Mouse (Mus musculus) limb, embryonic 14.5 days (tissue): ENCODE results near the gene 2310033P09Rik. TPM values are rescaled to one million over a fixed set of nuclear protein-coding genes. Genes with fewer than 3 reads are reported as not detected.

Experiments used
- ATAC-seq: fragments of 200-750 bp; cut with Nextera tagmentation; 2 replicates; pipeline ENCODE4 v1.8.0; 2017; ENCODE audit warnings: low read depth, moderate number of reproducible peaks, moderate TSS enrichment; ENCODE audit not compliant: low FRiP score
- DNase-seq: peaks from one replicate; pipeline ENCODE4 v3.0.0-alpha.2; 2015; ENCODE audit warnings: low spot score
- H3K27ac ChIP-seq: fragments of 300-500 bp; sonication (generic); replicated peaks from 2 replicates; pipeline ENCODE4 v1.5.1; 2014; ENCODE audit warnings: low read depth, mild to moderate bottlenecking, low read length, moderate library complexity, mixed read lengths
- H3K27me3 ChIP-seq: fragments of 300-500 bp; sonication (generic); 2 replicates; pipeline ENCODE4 v1.6.1; 2014; ENCODE audit warnings: low read length, mixed read lengths; ENCODE audit not compliant: control insufficient read depth, insufficient read depth
- H3K36me3 ChIP-seq: fragments of 300-500 bp; sonication (generic); 2 replicates; pipeline ENCODE4 v1.6.1; 2014; ENCODE audit warnings: mild to moderate bottlenecking, low read length, moderate library complexity, mixed read lengths; ENCODE audit not compliant: control insufficient read depth, insufficient read depth
- H3K4me1 ChIP-seq: fragments of 300-500 bp; sonication (generic); 2 replicates; pipeline ENCODE4 v1.6.1; 2014; ENCODE audit warnings: antibody characterized with exemption, low read length, mixed read lengths; ENCODE audit not compliant: control insufficient read depth, insufficient read depth
- H3K4me2 ChIP-seq: fragments of 300-500 bp; sonication (generic); replicated peaks from 2 replicates; pipeline ENCODE4 v1.6.1; 2014; ENCODE audit warnings: low read depth, mild to moderate bottlenecking, low read length, moderate library complexity; ENCODE audit not compliant: severe bottlenecking
- H3K4me3 ChIP-seq: fragments of 300-500 bp; sonication (generic); replicated peaks from 2 replicates; pipeline ENCODE4 v1.5.1; 2014; ENCODE audit warnings: low read length
- H3K9ac ChIP-seq: fragments of 300-500 bp; sonication (generic); 2 replicates; pipeline ENCODE4 v1.6.1; 2014; ENCODE audit warnings: mild to moderate bottlenecking, low read depth, low read length, moderate library complexity; ENCODE audit not compliant: severe bottlenecking
- H3K9me3 ChIP-seq: fragments of 300-500 bp; sonication (generic); 2 replicates; pipeline ENCODE4 v1.6.1; 2016; ENCODE audit warnings: low read length; ENCODE audit not compliant: control insufficient read depth
- POLR2A ChIP-seq: fragments of 200-500 bp; IDR thresholded peaks from 2 replicates; pipeline ENCODE4 v1.8.0; 2012; ENCODE audit warnings: inconsistent platforms, mild to moderate bottlenecking, moderate library complexity, borderline replicate concordance; ENCODE audit not compliant: insufficient read depth, insufficient read length; ENCODE audit errors: extremely low read depth
- WGBS: fragments of 180-500 bp; shearing (Covaris S2); extraction: QIAGEN DNeasy Blood & Tissue Kit; methylation state at CpG from one replicate; pipeline ENCODE4 v1.1.7; 2014; 5-methylcytosine and 5-hydroxymethylcytosine counted together
- polyA plus RNA-seq, 2 experiments: library from polyadenylated mRNA; depleted of rRNA in 1 of 2; stranded (reverse) in 1 of 2; unstranded in 1 of 2; fragments of >200 nt; fragmentation: Nextera tagmentation in 1 of 2; extraction: Ambion mirVana in 1 of 2; gene quantifications; 2 replicates each; pipeline versions ENCODE4 v1.2.1 to v1.2.3; 2012 to 2014

2310033P09Rik gene
- polyA plus RNA-seq, 2 experiments: 28.9 to 37.5 TPM

GRCm38 (mm10) chr11:59227604-59228121 lies 19.5 kb downstream of the 2310033P09Rik start:
- TF ChIP-seq POLR2A: no peak
- H3K4me2 ChIP-seq: peak overlapping the region; percentile 77
- H3K4me1 ChIP-seq: peaks cover 35% of the 10 kb centered on the region
- peak overlapping the region; percentile 100 for H3K9ac ChIP-seq
- H3K36me3 ChIP-seq: peaks cover 20% of the 10 kb centered on the region
- peak overlapping the region; percentile 100 for H3K4me3 ChIP-seq
- no peaks in the 10 kb centered on the region for H3K27me3 ChIP-seq
- peak overlapping the region; percentile 98 for H3K27ac ChIP-seq
- ATAC-seq: peak; percentile 75
- no peak for DNase-seq
- H3K9me3 ChIP-seq: no peaks in the 10 kb centered on the region
- 1% methylated on average over 38 of the region's 51 CpGs for WGBS

GRCm38 (mm10) chr11:59228122-59228953 lies 20.2 kb downstream of the 2310033P09Rik start, which contains the start of gene Arf1:
Gene Arf1, minus strand, starts transcription at chr11:59228270.
- Histone ChIP-seq H3K9me3 (no peaks in the 10 kb centered on the region), H3K27me3 (no peaks in the 10 kb centered on the region), H3K4me2 (peak within 1 kb of the TSS; percentile 77), H3K4me1 (peaks cover 33% of the 10 kb centered on the region), H3K9ac (peak within 1 kb of the TSS; percentile 100), H3K4me3 (peak within 1 kb of the TSS; percentile 100), H3K36me3 (peaks cover 17% of the 10 kb centered on the region), H3K27ac (peak within 1 kb of the TSS; percentile 98)
- DNase-seq (peak; percentile 96), ATAC-seq (peak; percentile 96)
- 6% methylated on average over 40 of the region's 59 CpGs for WGBS
- peak; percentile 81; the same call in 1 of the 2 replicates for TF ChIP-seq POLR2A

GRCm38 (mm10) chr11:59230144-59230760 lies 22.1 kb downstream of the 2310033P09Rik start:
- H3K4me1 ChIP-seq: peaks cover 19% of the 10 kb centered on the region
- H3K36me3 ChIP-seq: 0 out of 2 replicates have a peak, but pooled peaks cover 1% of the 10 kb centered on the region
- H3K27ac ChIP-seq: no peak overlapping the region
- ATAC-seq: no peak
- TF ChIP-seq POLR2A: no peak
- H3K4me2 ChIP-seq: no peak overlapping the region
- WGBS: 16% methylated on average over 7 of the region's 7 CpGs
- no peak overlapping the region; the same call in 1 of the 2 replicates for H3K9ac ChIP-seq
- DNase-seq: peak; percentile 45
- H3K27me3 ChIP-seq: no peaks in the 10 kb centered on the region
- no peaks in the 10 kb centered on the region for H3K9me3 ChIP-seq
- H3K4me3 ChIP-seq: no peak overlapping the region

- no peak overlapping the region for H3K4me2 ChIP-seq
- ATAC-seq: no peak
These were observed 24.7 kb downstream of the 2310033P09Rik start for GRCm38 (mm10) chr11:59232797-59233196.

More at GRCm38 (mm10) chr11:59232797-59233196, 24.7 kb downstream of the 2310033P09Rik start:
- no peak overlapping the region for H3K4me3 ChIP-seq
- no peak overlapping the region for H3K27ac ChIP-seq
- H3K27me3 ChIP-seq: no peaks in the 10 kb centered on the region
- DNase-seq: no peak
- no peaks in the 10 kb centered on the region for H3K9me3 ChIP-seq
- H3K36me3 ChIP-seq: no peaks in the 10 kb centered on the region
- no peak overlapping the region for H3K9ac ChIP-seq
- 80% methylated on average over 2 of the region's 2 CpGs for WGBS
- TF ChIP-seq POLR2A: no peak
- H3K4me1 ChIP-seq: peaks cover 3% of the 10 kb centered on the region; the same call in 1 of the 2 replicates
